Mouse (Mus musculus): ENCODE data around the gene Msmp.

Msmp gene

DNA sequence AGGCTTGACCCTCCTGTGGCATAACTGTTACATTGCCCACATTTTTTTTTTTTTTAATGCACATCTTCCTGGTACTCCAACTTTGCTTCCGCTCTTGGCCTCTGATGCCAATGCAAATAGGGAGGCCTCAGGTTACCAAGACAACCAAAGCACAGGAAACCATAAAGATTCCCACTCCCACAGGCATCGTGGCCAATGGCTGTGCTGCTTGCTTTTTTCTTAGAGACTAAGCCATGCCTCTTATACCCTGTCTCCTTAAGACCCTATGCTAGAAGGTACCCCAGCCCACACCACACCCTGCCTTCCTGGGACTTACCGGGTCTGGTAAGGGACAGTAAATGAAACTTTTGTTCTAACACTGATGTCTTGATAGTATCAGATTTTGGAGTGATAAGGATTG is 9.2 kb upstream of the Msmp start:
- no peak for DNase-seq

DNA sequence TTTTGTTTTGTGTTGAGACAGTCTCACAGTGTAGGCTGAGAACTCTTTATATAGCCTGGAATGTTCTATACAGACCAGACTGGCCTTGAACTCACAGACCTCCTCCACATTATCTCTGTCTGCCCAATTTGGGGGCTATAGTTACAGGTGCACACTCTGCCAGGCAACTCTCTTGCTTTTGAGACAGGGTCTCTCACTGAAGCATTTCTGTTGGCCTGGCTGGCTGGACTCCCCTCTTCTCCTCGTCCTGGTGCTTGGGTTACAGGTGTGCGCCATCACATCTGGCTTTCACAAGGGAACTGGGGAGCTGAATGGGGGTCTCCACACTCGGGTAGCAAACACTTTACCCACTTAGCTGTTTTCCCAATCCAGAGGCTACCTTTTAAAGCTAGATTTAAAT is 7.7 kb upstream of the Msmp start:
- DNase-seq = no peak

DNA sequence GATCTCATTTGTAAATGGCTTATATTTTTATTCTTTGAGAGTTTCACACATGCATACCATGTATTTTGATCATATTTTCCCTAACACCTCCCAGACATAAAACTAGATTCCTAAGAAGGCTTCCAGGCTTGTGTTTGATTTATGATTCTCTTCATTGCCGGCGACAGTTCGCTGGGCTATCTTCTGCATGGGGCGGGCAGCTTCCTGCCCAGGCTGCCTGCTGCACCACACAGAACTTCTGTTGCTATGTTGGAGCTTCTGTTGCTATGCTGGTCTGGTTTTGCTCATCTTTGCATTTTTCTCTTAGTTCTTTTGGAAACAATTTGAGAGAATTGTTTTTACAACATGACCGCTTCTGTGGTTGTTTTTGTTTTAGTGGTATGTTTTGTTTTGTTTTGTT is 7.2 kb upstream of the Msmp start:
- DNase-seq = no peak

DNA sequence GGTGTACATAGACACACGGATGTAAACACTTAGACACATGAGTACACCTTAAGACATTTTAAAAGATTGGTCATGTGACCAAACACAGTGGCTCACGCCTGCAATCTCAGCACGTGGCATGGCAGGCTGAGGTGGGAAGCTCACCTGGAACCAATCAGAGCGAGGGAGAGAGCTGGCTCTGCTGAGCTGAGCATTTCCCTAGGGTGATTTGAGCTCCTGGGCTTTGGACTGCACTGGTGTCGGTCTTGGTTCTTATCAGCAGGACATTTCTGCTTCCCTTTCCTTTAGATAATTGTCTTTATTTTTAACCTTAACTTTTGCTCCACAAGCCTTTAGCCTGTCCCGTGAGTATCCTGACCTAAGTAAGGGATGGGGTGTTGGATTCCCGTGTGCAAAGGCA is 3.4 kb upstream of the Msmp start:
- no peak for DNase-seq

- DNase-seq = no peak
Observed at GRCm38 (mm10) chr4:43586411-43586810, 2.1 kb upstream of the Msmp start.

- DNase-seq = no peak
Observed at GRCm38 (mm10) chr4:43585682-43586081, 1.4 kb upstream of the Msmp start.

- DNase-seq = no peak
Observed at GRCm38 (mm10) chr4:43583421-43583820, 873 bp downstream of the Msmp start.

- DNase-seq = no peak
Observed at GRCm38 (mm10) chr4:43582241-43582640, 2.1 kb downstream of the Msmp start.

DNA sequence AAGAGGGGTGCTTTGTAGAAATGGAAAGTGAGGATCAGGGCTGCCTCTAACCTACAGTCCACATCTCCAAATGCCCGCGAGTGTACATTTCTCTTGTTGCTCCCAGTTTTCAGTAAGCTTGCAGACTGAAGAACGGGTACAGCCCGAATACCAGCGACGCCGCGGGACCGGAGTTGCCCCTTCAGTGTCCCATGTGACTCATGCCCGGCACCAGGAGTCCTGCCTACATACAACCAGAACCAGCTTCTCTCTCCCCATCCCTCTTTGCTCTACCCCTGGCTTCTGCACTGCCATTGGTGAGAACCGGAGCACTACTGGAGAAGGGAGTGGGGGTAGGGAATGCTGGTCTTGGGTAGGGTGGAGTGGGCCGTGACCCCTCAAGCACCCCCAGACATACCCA is 2.9 kb downstream of the Msmp start:
- no peak for DNase-seq

DNA sequence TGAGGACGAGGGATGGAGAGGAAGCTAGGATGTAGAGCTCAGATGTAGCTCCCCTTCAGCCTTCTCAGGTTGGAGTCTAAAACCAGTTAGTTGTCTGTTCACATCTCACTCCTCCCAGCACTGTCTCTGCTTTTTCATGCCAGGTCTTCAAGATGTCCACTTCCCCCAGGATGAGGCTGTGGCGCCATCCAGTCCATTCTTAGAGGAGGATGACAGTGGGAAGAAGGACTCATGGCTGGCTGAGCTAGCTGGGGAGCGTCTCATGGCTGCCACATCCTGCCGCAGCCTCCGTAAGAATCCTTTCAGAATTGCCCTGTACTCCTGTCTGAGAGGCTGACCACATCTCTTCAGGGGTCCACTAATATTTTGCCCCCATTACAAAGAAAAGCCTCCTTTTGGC is 3.6 kb downstream of the Msmp start:
- no peak for DNase-seq

GRCm38 (mm10) chr4:43579731-43580130 is 4.6 kb downstream of the Msmp start:
- no peak for DNase-seq

GRCm38 (mm10) chr4:43579256-43579655 is 5.0 kb downstream of the Msmp start:
- no peak for DNase-seq

DNA sequence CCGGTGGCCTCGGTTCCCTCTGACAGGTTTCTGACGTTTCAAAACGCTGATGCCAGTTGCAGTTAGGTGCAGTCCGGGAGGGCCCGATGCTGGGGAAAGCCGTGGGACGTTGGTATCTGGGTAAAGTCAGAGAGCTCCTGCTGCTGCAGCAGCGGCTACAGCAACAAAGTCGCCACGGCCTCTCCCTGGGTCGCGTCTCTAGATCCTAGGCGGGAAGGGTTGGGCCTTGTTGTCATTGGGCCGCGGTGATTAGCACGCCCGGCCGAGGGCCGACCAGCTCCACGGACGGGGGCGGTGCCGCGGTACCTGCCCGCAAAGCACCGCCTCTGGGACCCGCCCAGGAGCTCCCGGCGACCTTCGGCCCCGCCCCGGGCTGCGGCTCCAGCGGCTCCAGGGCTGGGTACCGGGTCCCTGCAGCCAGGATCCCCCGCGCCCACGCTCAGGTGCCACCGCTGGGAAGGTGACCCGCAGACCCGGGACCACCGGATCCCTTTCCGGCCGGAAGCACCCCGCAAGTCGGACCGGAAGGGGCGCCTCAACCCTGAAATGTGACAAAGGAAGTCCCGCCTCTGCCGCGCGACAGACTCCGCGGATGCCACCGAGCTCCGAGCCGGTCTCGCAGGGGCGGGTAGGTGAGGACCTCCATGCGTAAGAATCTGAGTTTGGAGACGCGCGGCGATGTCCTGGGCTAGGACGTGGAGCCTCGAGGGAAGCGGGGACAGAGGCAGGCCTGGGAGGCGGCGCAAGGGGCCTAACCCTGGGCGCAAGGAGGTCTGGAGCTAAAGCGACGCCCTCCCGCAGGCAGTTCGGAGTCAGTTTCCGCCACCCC is 5.7 kb downstream of the Msmp start, which contains the start of the genes Rgp1 and Gba2:
Rgp1 (plus strand) TSS at position 340 of the 829 bp plus-strand sequence.
Gba2 (minus strand) TSS at position 498 of the 829 bp plus-strand sequence.
- DNase-seq = peak; percentile 81

- DNase-seq = no peak
Observed at GRCm38 (mm10) chr4:43577237-43577881, 6.9 kb downstream of the Msmp start.

GRCm38 (mm10) chr4:43575356-43575755 is 8.9 kb downstream of the Msmp start:
- no peak for DNase-seq

GRCm38 (mm10) chr4:43573561-43573960 is 10.7 kb downstream of the Msmp start:
- no peak for DNase-seq

GRCm38 (mm10) chr4:43571395-43572045 is 12.8 kb downstream of the Msmp start:
- no peak for DNase-seq

GRCm38 (mm10) chr4:43567140-43567539 is 17.2 kb downstream of the Msmp start:
- DNase-seq = no peak

- DNase-seq = no peak
Observed at GRCm38 (mm10) chr4:43564231-43564630, 20.1 kb downstream of the Msmp start.

DNA sequence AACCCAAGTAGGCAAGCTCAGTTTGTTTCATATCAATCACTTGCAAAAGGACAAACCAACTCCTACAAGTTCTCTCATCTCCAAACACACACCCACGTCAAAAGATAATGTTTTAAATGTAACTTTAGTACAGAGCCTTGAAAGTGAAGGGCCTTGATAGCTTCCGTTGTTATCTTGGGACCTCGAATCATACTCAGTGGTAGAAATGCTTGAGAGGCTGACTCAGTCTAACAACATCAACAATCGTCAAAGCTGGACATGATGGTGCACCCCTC is 20.8 kb downstream of the Msmp start:
- DNase-seq = no peak

GRCm38 (mm10) chr4:43562769-43563600 is 21.3 kb downstream of the Msmp start:
- DNase-seq = no peak

DNA sequence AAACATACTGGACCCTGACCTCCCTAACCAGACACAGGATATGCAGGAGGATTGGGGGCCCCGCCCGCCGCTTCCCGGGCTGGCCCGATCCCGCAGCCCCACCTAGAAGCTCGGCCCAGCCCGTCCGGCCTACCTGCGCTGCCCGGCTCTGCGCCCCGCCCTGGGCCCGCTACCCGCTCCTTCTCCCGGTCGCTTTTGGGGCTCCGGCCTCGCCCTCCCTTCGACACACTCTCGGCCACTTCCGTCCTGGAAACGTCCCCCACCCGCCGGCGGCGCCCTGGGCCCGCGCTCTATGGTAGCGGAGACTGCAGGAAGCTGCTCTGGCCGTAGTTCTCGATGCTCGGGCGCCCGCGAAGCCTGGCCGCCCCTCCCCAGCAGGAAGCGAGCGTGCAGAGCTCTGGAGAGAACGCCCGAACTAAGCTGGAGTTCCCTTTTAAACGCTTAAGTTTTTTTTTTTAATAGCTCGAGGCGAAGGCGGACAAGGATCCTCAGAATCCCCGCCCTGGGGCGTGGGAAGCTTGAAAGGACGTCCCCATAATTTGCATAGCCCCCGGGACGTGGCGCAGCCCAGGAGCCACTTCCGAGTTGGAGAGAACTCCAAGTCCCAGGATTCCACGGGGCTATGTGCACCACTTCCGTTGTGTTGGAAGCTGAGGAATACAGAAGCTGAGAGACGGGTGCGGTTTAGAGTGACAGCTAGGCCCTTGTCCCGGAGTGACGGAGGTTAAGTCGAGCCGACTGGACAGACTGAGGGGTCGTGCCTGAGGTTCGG is 22.1 kb downstream of the Msmp start, which contains the start of the genes Creb3 and Tln1:
Creb3 (plus strand) TSS at position 336 of the 772 bp plus-strand sequence.
Tln1 (minus strand) TSS at position 695 of the 772 bp plus-strand sequence.
- peak; percentile 91 for DNase-seq
